In the genomic region with DNA sequence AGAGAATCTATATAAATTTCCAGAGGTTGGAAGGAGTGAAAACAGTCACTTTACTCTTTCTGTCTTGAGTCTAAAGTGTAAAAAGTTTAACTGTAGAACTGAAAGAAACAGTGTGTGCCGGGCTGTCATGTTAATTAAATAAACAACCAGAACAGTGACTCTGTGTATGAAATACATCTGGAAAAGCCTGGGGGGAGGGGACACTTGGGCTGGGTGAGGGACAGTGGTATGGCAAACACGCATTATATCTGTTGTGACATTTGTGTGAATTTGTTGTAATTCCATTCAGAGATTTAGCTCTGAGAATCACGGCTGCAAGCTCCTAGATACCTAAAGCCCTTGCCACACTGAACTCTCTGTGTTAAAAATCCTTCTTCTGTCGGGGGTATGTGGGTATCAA, we compare ENCODE assay signal across 16 mouse cellular contexts. TPM values are rescaled to one million over a fixed set of nuclear protein-coding genes. Genes with fewer than 3 reads are reported as not detected.
DNase-seq lines count a peak whose midpoint lies in the region; ATAC-seq and TF ChIP-seq lines count a peak whose summit lies in the region.
"Had no signal": no experiment of that assay in that cellular context is flagged by ENCODE, and none has a peak within 500 bp of the region (broad histone marks: within the 10 kb centered on the region; RNA-seq: fewer than 3 reads in every experiment).

No protein-coding gene starts in this region.

- no peak overlapping the region for H3K9ac ChIP-seq in heart, embryonic 12.5 days
- H3K9ac ChIP-seq in stomach, embryonic 14.5 days (replicated peaks; ENCODE audit: low read depth, low read length), result no peak overlapping the region
- H3K9ac ChIP-seq in stomach, postnatal 0 days (ENCODE audit: low read length), result no peak overlapping the region
- H3K9ac ChIP-seq: lung, embryonic 15.5 days; neural tube, embryonic 15.5 days had no signal

- no peaks in the 10 kb centered on the region for H3K36me3 ChIP-seq in heart, embryonic 12.5 days
- H3K36me3 ChIP-seq in stomach, embryonic 14.5 days (ENCODE audit: control insufficient read depth, insufficient read depth, low read length), result no peaks in the 10 kb centered on the region
- H3K36me3 ChIP-seq in stomach, postnatal 0 days (ENCODE audit: control insufficient read depth, insufficient read depth, low read length), result no peaks in the 10 kb centered on the region
- H3K36me3 ChIP-seq: lung, embryonic 15.5 days; neural tube, embryonic 15.5 days had no signal

- peak overlapping the region; percentile 26; the same call in 1 of the 2 replicates for H3K4me2 ChIP-seq in heart, embryonic 12.5 days
- peak overlapping the region; percentile 21; the same call in 1 of the 2 replicates for H3K4me2 ChIP-seq in stomach, embryonic 14.5 days (replicated peaks; ENCODE audit: low read depth, low read length)
- no peak overlapping the region; the same call in 1 of the 2 replicates for H3K4me2 ChIP-seq in stomach, postnatal 0 days (replicated peaks; ENCODE audit: low read depth)
- H3K4me2 ChIP-seq: lung, embryonic 15.5 days; neural tube, embryonic 15.5 days had no signal

- H3K4me3 ChIP-seq in heart, embryonic 12.5 days, result no peak overlapping the region
- H3K4me3 ChIP-seq in stomach, embryonic 14.5 days (ENCODE audit: low read depth, low read length), result no peak overlapping the region
- no peak overlapping the region for H3K4me3 ChIP-seq in stomach, postnatal 0 days (ENCODE audit: low read depth, low read length)
- H3K4me3 ChIP-seq: layer of hippocampus, adult 2 months; lung, embryonic 15.5 days; neural tube, embryonic 15.5 days had no signal

- 69% methylated on average over 4 of the region's 4 CpGs for WGBS in heart, embryonic 12.5 days
- 27% methylated on average over 4 of the region's 4 CpGs for WGBS in stomach, embryonic 14.5 days
- 25% methylated on average over 4 of the region's 4 CpGs for WGBS in stomach, postnatal 0 days

- no peak for TF ChIP-seq EP300 in stomach, postnatal 0 days (optimal IDR thresholded peaks at IDR 0.05)

- TF ChIP-seq CTCF in stomach, postnatal 0 days (IDR thresholded peaks at IDR 0.05; ENCODE audit: low read depth), result no peak

- ATAC-seq in heart, embryonic 12.5 days (ENCODE audit: insufficient number of reproducible peaks, low FRiP score), result no peak
- no peak; the same call in 1 of the 2 replicates for ATAC-seq in stomach, embryonic 14.5 days (ENCODE audit: insufficient number of reproducible peaks, insufficient read depth, low FRiP score, low read depth)
- ATAC-seq in stomach, postnatal 0 days (ENCODE audit: low FRiP score, low TSS enrichment), result no peak
- no peak for ATAC-seq in granulocyte monocyte progenitor cell, adult 5-6 weeks (replicated peaks; ENCODE audit: poor library complexity, severe bottlenecking)
- ATAC-seq in cerebellum, adult (ENCODE audit: insufficient number of reproducible peaks, low FRiP score, low TSS enrichment), result no peak

- no peaks in the 10 kb centered on the region for H3K9me3 ChIP-seq in heart, embryonic 12.5 days (replicated peaks)
- H3K9me3 ChIP-seq in stomach, embryonic 14.5 days (ENCODE audit: control insufficient read depth, low read depth, low read length), result no peaks in the 10 kb centered on the region
- no peaks in the 10 kb centered on the region for H3K9me3 ChIP-seq in stomach, postnatal 0 days (ENCODE audit: control insufficient read depth, low read length)
- H3K9me3 ChIP-seq: lung, embryonic 15.5 days; neural tube, embryonic 15.5 days had no signal

- no peaks in the 10 kb centered on the region for H3K27me3 ChIP-seq in heart, embryonic 12.5 days (replicated peaks)
- no peaks in the 10 kb centered on the region for H3K27me3 ChIP-seq in stomach, embryonic 14.5 days (ENCODE audit: control insufficient read depth, insufficient read depth, low read length)
- H3K27me3 ChIP-seq in stomach, postnatal 0 days (ENCODE audit: control insufficient read depth, insufficient read depth, low read length), result peaks cover 3% of the 10 kb centered on the region; the same call in 1 of the 2 replicates

- DNase-seq in heart, postnatal 14 days, result no peak
- DNase-seq in kidney, postnatal 10 days, result peak; percentile 34
- DNase-seq in kidney, adult 18-20 months, result no peak
- DNase-seq in stomach, postnatal 0 days (ENCODE audit: low spot score), result no peak
- DNase-seq: adrenal gland, postnatal 10 days; B cell, adult 2 months; cerebellum, adult 9-11 months; thymus, adult 2 months had no signal

- no peak overlapping the region for H3K27ac ChIP-seq in heart, embryonic 12.5 days (ENCODE audit: poor library complexity, severe bottlenecking)
- no peak overlapping the region; the same call in 1 of the 2 replicates for H3K27ac ChIP-seq in stomach, embryonic 14.5 days (ENCODE audit: low read length)
- H3K27ac ChIP-seq in stomach, postnatal 0 days (replicated peaks), result no peak overlapping the region
- H3K27ac ChIP-seq: layer of hippocampus, adult 2 months; lung, embryonic 15.5 days; neural tube, embryonic 15.5 days had no signal

- intact Hi-C loops in heart, postnatal 14 days (cut with DNase I), result loop anchor here (5.0 to 10.0 kb wide), 3 partner anchors 57 to 328 kb away; no protein-coding TSS in a partner anchor

- H3K4me1 ChIP-seq in heart, embryonic 12.5 days (replicated peaks), result peaks cover 32% of the 10 kb centered on the region
- peaks cover 6% of the 10 kb centered on the region; the same call in 1 of the 2 replicates for H3K4me1 ChIP-seq in stomach, embryonic 14.5 days (ENCODE audit: control insufficient read depth, insufficient read depth, low read length)
- H3K4me1 ChIP-seq in stomach, postnatal 0 days (replicated peaks; ENCODE audit: control insufficient read depth, insufficient read depth), result no peaks in the 10 kb centered on the region

RNA-seq across cellular contexts. Expression of gene Pde3a, which starts 5.9 kb away (rescaled TPM):
- 12.2 and 13.4 TPM in 2 replicates for polyA plus RNA-seq in heart, embryonic 12.5 days (2016; fragmentation: Nextera tagmentation; extraction: Ambion mirVana)
- 10 to 100 TPM; 56.4 to 58.2 TPM for total RNA-seq in heart, postnatal 14 days (2021)
- polyA plus RNA-seq in stomach, embryonic 14.5 days (2014; fragmentation: Nextera tagmentation; extraction: Ambion mirVana), result 12.0 and 15.1 TPM in 2 replicates
- polyA plus RNA-seq in stomach, postnatal 0 days (2015; fragmentation: Nextera tagmentation; extraction: Ambion mirVana), result 4.0 and 4.1 TPM in 2 replicates
- total RNA-seq in granulocyte monocyte progenitor cell, adult 5-6 weeks (2014; fragmentation: Nextera tagmentation), result not detected in 2 replicates
- total RNA-seq in granulocyte monocyte progenitor cell, adult 5-6 weeks (2017), result not detected in 2 replicates
- total RNA-seq: megakaryocyte-erythroid progenitor cell, adult 5-6 weeks had no signal
